8 mouse cellular contexts compared by ENCODE assay signal in the genomic region with DNA sequence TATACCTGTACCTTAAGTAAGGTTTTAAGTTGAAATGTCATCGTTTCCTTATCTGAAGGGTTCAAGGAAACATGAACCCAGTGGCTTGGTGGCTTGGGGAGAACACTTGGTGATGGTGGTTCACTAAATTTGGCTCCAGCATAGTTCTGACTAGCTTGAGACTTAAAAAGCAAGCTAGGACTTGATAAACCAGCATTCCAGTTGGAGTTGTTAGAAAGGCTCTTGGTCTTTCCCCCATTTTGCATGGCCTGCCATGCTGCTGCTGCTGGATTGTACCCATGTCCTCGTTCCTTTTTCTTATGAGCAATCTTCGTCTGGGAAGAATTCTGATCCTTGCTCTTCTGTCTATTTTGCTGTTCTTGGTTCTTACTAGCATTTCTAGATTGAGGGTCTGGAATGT. TPM values are rescaled to one million over a fixed set of nuclear protein-coding genes. Genes with fewer than 3 reads are reported as not detected.
DNase-seq lines count a peak whose midpoint lies in the region; ATAC-seq and TF ChIP-seq lines count a peak whose summit lies in the region.

No protein-coding gene starts in this region.

- peaks cover 46% of the 10 kb centered on the region for H3K4me1 ChIP-seq in lung, embryonic 16.5 days (replicated peaks; ENCODE audit: control insufficient read depth, insufficient read depth, low read length)
- H3K4me1 ChIP-seq in forebrain, embryonic 11.5 days (replicated peaks; ENCODE audit: control insufficient read depth, insufficient read depth, low read length) = peaks cover 31% of the 10 kb centered on the region
- H3K4me1 ChIP-seq in limb, embryonic 14.5 days (ENCODE audit: control insufficient read depth, insufficient read depth, low read length) = peaks cover 37% of the 10 kb centered on the region
- peaks cover 35% of the 10 kb centered on the region for H3K4me1 ChIP-seq in stomach, embryonic 15.5 days

- peak overlapping the region; percentile 92 for H3K4me2 ChIP-seq in lung, embryonic 16.5 days (ENCODE audit: low read depth, low read length)
- peak overlapping the region; percentile 68 for H3K4me2 ChIP-seq in forebrain, embryonic 11.5 days (ENCODE audit: low read depth, low read length, severe bottlenecking)
- H3K4me2 ChIP-seq in limb, embryonic 14.5 days (replicated peaks; ENCODE audit: low read depth, low read length, severe bottlenecking) = peak overlapping the region; percentile 85
- H3K4me2 ChIP-seq in stomach, embryonic 15.5 days = peak overlapping the region; percentile 75

- peak overlapping the region; percentile 86 for H3K4me3 ChIP-seq in lung, embryonic 16.5 days (ENCODE audit: low read length)
- H3K4me3 ChIP-seq in forebrain, embryonic 11.5 days (ENCODE audit: low read depth, low read length) = peak overlapping the region; percentile 67
- H3K4me3 ChIP-seq in limb, embryonic 14.5 days (replicated peaks; ENCODE audit: low read length) = peak overlapping the region; percentile 82
- peak overlapping the region; percentile 77 for H3K4me3 ChIP-seq in stomach, embryonic 15.5 days (replicated peaks)

- no peak for ATAC-seq in lung, embryonic 16.5 days (ENCODE audit: low read depth)
- no peak for ATAC-seq in forebrain, embryonic 11.5 days (replicated peaks; ENCODE audit: low FRiP score)
- ATAC-seq in limb, embryonic 14.5 days (ENCODE audit: low FRiP score, low read depth) = no peak
- ATAC-seq in stomach, embryonic 15.5 days (ENCODE audit: insufficient read depth, low FRiP score, low read depth) = no peak

- DNase-seq in lung, adult 18-20 months = no peak
- DNase-seq in forebrain, embryonic 11.5 days (ENCODE audit: low spot score) = peak; percentile 50
- DNase-seq in limb, embryonic 14.5 days (ENCODE audit: low spot score) = no peak
- DNase-seq in frontal cortex, adult 2 months (ENCODE audit: extremely low spot score in 1 of 2, low spot score in 1 of 2) = no peak
- DNase-seq in cerebellum, postnatal 10 days = no peak
- no peak for DNase-seq in spleen, postnatal 36 days (ENCODE audit: low spot score in 2 of 2)

- TF ChIP-seq POLR2A in limb, embryonic 14.5 days (IDR thresholded peaks at IDR 0.05; ENCODE audit: borderline replicate concordance, extremely low read depth, insufficient read depth, insufficient read length) = no peak

- H3K27me3 ChIP-seq in lung, embryonic 16.5 days (ENCODE audit: control insufficient read depth, insufficient read depth, low read depth, low read length) = no peaks in the 10 kb centered on the region
- H3K27me3 ChIP-seq in forebrain, embryonic 11.5 days (ENCODE audit: control insufficient read depth, insufficient read depth, low read length) = no peaks in the 10 kb centered on the region
- H3K27me3 ChIP-seq in limb, embryonic 14.5 days (ENCODE audit: control insufficient read depth, insufficient read depth, low read length) = no peaks in the 10 kb centered on the region
- no peaks in the 10 kb centered on the region for H3K27me3 ChIP-seq in stomach, embryonic 15.5 days (replicated peaks)

- H3K27ac ChIP-seq in lung, embryonic 16.5 days (ENCODE audit: low read length) = peak overlapping the region; percentile 45
- H3K27ac ChIP-seq in forebrain, embryonic 11.5 days (ENCODE audit: low read depth, low read length) = no peak overlapping the region
- peak overlapping the region; percentile 100 for H3K27ac ChIP-seq in limb, embryonic 14.5 days (replicated peaks; ENCODE audit: low read depth, low read length)
- H3K27ac ChIP-seq in stomach, embryonic 15.5 days = peak overlapping the region; percentile 13; the same call in 1 of the 2 replicates

- H3K9ac ChIP-seq in lung, embryonic 16.5 days (ENCODE audit: low read length) = peak overlapping the region; percentile 96
- peak overlapping the region; percentile 95; the same call in 1 of the 2 replicates for H3K9ac ChIP-seq in forebrain, embryonic 11.5 days (ENCODE audit: low read length)
- peak overlapping the region; percentile 97 for H3K9ac ChIP-seq in limb, embryonic 14.5 days (ENCODE audit: low read depth, low read length, severe bottlenecking)
- no peak overlapping the region for H3K9ac ChIP-seq in stomach, embryonic 15.5 days

- H3K9me3 ChIP-seq in lung, embryonic 16.5 days (ENCODE audit: control insufficient read depth, low read length) = no peaks in the 10 kb centered on the region
- no peaks in the 10 kb centered on the region for H3K9me3 ChIP-seq in forebrain, embryonic 11.5 days (ENCODE audit: control insufficient read depth, low read length)
- no peaks in the 10 kb centered on the region for H3K9me3 ChIP-seq in limb, embryonic 14.5 days (ENCODE audit: control insufficient read depth, low read length)
- H3K9me3 ChIP-seq in stomach, embryonic 15.5 days = no peaks in the 10 kb centered on the region

- WGBS in lung, embryonic 16.5 days = 17% methylated on average over 3 of the region's 3 CpGs
- WGBS in forebrain, embryonic 11.5 days = 68% methylated on average over 3 of the region's 3 CpGs
- 49% methylated on average over 3 of the region's 3 CpGs for WGBS in limb, embryonic 14.5 days
- 31% methylated on average over 3 of the region's 3 CpGs for WGBS in stomach, embryonic 15.5 days

- peaks cover 14% of the 10 kb centered on the region for H3K36me3 ChIP-seq in lung, embryonic 16.5 days (ENCODE audit: control insufficient read depth, insufficient read depth, low read length)
- H3K36me3 ChIP-seq in forebrain, embryonic 11.5 days (ENCODE audit: control insufficient read depth, insufficient read depth, low read length) = no peaks in the 10 kb centered on the region; the same call in 1 of the 2 replicates
- peaks cover 26% of the 10 kb centered on the region for H3K36me3 ChIP-seq in limb, embryonic 14.5 days (ENCODE audit: control insufficient read depth, insufficient read depth, low read length)
- 0 out of 2 replicates have a peak, but pooled peaks cover 7% of the 10 kb centered on the region for H3K36me3 ChIP-seq in stomach, embryonic 15.5 days

RNA-seq across cellular contexts. Expression of gene Pnrc2, which starts 1.6 kb away (rescaled TPM):
- polyA plus RNA-seq in lung, embryonic 16.5 days (2015; fragmentation: Nextera tagmentation; extraction: Ambion mirVana) = 217 and 224 TPM in 2 replicates
- polyA plus RNA-seq in forebrain, embryonic 11.5 days (2014; fragmentation: Nextera tagmentation; extraction: Ambion mirVana) = 220 and 234 TPM in 2 replicates
- polyA plus RNA-seq in limb, embryonic 14.5 days (2012; rRNA removed) = 105 and 106 TPM in 2 replicates
- 165 and 178 TPM in 2 replicates for polyA plus RNA-seq in limb, embryonic 14.5 days (2014; fragmentation: Nextera tagmentation; extraction: Ambion mirVana)
- 172 and 178 TPM in 2 replicates for polyA plus RNA-seq in stomach, embryonic 15.5 days (2015; fragmentation: Nextera tagmentation; extraction: Ambion mirVana)
- 63.1 and 68.6 TPM in 2 replicates for polyA plus RNA-seq in frontal cortex, adult 2 months (2012; rRNA removed)

RNA-seq across cellular contexts. Expression of gene Srsf10, which starts 16.5 kb away (rescaled TPM):
- 245 and 264 TPM in 2 replicates for polyA plus RNA-seq in lung, embryonic 16.5 days (2015; fragmentation: Nextera tagmentation; extraction: Ambion mirVana)
- 392 and 452 TPM in 2 replicates for polyA plus RNA-seq in forebrain, embryonic 11.5 days (2014; fragmentation: Nextera tagmentation; extraction: Ambion mirVana)
- polyA plus RNA-seq in limb, embryonic 14.5 days (2012; rRNA removed) = 139 and 145 TPM in 2 replicates
- 258 and 273 TPM in 2 replicates for polyA plus RNA-seq in limb, embryonic 14.5 days (2014; fragmentation: Nextera tagmentation; extraction: Ambion mirVana)
- 204 and 211 TPM in 2 replicates for polyA plus RNA-seq in stomach, embryonic 15.5 days (2015; fragmentation: Nextera tagmentation; extraction: Ambion mirVana)
- polyA plus RNA-seq in frontal cortex, adult 2 months (2012; rRNA removed) = 68.2 and 68.5 TPM in 2 replicates

RNA-seq across cellular contexts. Expression of gene Cnr2, which starts 23.2 kb away (rescaled TPM):
- polyA plus RNA-seq in lung, embryonic 16.5 days (2015; fragmentation: Nextera tagmentation; extraction: Ambion mirVana) = 1.3 TPM in 2 replicates
- 0.13 and 0.17 TPM in 2 replicates for polyA plus RNA-seq in forebrain, embryonic 11.5 days (2014; fragmentation: Nextera tagmentation; extraction: Ambion mirVana)
- 0.70 TPM in 2 replicates for polyA plus RNA-seq in limb, embryonic 14.5 days (2012; rRNA removed)
- polyA plus RNA-seq in limb, embryonic 14.5 days (2014; fragmentation: Nextera tagmentation; extraction: Ambion mirVana) = 0.57 and 0.94 TPM in 2 replicates
- 0.71 and 0.90 TPM in 2 replicates for polyA plus RNA-seq in stomach, embryonic 15.5 days (2015; fragmentation: Nextera tagmentation; extraction: Ambion mirVana)
- polyA plus RNA-seq in frontal cortex, adult 2 months (2012; rRNA removed) = 0.11 and 0.14 TPM in 2 replicates

RNA-seq across cellular contexts. Expression of gene Fuca1, which starts 48.5 kb away (rescaled TPM):
- polyA plus RNA-seq in lung, embryonic 16.5 days (2015; fragmentation: Nextera tagmentation; extraction: Ambion mirVana) = 76.4 and 94.8 TPM in 2 replicates
- polyA plus RNA-seq in forebrain, embryonic 11.5 days (2014; fragmentation: Nextera tagmentation; extraction: Ambion mirVana) = 42.3 and 49.2 TPM in 2 replicates
- polyA plus RNA-seq in limb, embryonic 14.5 days (2012; rRNA removed) = 45.6 and 50.1 TPM in 2 replicates
- polyA plus RNA-seq in limb, embryonic 14.5 days (2014; fragmentation: Nextera tagmentation; extraction: Ambion mirVana) = 80.8 and 92.8 TPM in 2 replicates
- polyA plus RNA-seq in stomach, embryonic 15.5 days (2015; fragmentation: Nextera tagmentation; extraction: Ambion mirVana) = 93.2 and 96.3 TPM in 2 replicates
- polyA plus RNA-seq in frontal cortex, adult 2 months (2012; rRNA removed) = 40.4 and 42.3 TPM in 2 replicates
